Mouse (Mus musculus) brain, embryonic 14.5 days (tissue): ENCODE data around the gene Prdm2.

Experiments used
- CTCF ChIP-seq: fragments of 200-500 bp; IDR thresholded peaks from 2 replicates; pipeline ENCODE4 v1.5.1; 2012; ENCODE audit warnings: inconsistent platforms, mild to moderate bottlenecking, moderate library complexity, borderline replicate concordance; ENCODE audit not compliant: insufficient read depth, insufficient read length; ENCODE audit errors: extremely low read depth
- POLR2A ChIP-seq: fragments of 200-500 bp; IDR thresholded peaks from 2 replicates; pipeline ENCODE4 v1.6.1; 2012; ENCODE audit warnings: mild to moderate bottlenecking, inconsistent platforms, borderline replicate concordance; ENCODE audit not compliant: poor library complexity, insufficient read depth, insufficient read length, severe bottlenecking; ENCODE audit errors: extremely low read depth

DNA sequence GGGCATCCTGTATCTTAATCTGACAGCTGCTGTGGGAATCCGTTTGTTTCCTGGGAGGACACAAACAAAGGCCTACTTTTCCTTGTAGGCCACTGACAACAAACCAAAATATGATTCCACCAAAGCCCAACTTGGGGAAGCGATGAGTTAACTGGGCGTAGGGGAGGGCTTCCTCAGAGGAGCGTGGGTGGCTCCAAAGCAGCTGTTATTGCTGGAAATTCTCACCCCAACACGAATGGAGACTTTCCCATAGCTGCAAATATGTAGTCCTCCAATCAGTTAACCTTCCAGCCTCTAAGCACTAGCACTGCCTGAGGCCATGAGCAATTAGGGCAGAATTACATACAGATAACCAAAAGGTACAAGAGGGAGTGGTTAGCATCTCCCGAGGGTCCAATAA is 112.6 kb downstream of the Prdm2 start:
- TF ChIP-seq CTCF (no peak), POLR2A (no peak)
